Mouse (Mus musculus) embryonic fibroblast, embryonic 13.5 days (primary cell): ENCODE data around the gene Kat8.

Source experiments
- CTCF ChIP-seq: IDR thresholded peaks from 2 replicates; pipeline ENCODE4 v1.5.1; 2011; ENCODE audit warnings: mild to moderate bottlenecking, control low read depth, low read length, moderate library complexity, borderline replicate concordance; ENCODE audit not compliant: insufficient read depth
- POLR2A ChIP-seq: IDR thresholded peaks from 2 replicates; pipeline ENCODE4 v1.6.1; 2011; ENCODE audit warnings: low read depth, mild to moderate bottlenecking, control low read depth, low read length, moderate library complexity

GRCm38 (mm10) chr7:127885951-127886350 lies 26.4 kb upstream of the Kat8 start:
- no peak for TF ChIP-seq CTCF
- no peak for TF ChIP-seq POLR2A
